Mouse (Mus musculus) midbrain, embryonic 10.5 days (tissue): ENCODE data around the gene Cnnm3. TPM values are rescaled to one million over a fixed set of nuclear protein-coding genes. Genes with fewer than 3 reads are reported as not detected.

Experiments used
- DNase-seq: peaks from one replicate; pipeline ENCODE4 v3.0.0-alpha.2; 2017; ENCODE audit warnings: low spot score
- H3K27ac ChIP-seq: fragments of 300-500 bp; sonication (generic); replicated peaks from 2 replicates; pipeline ENCODE4 v1.5.1; 2016; ENCODE audit warnings: mild to moderate bottlenecking
- H3K27me3 ChIP-seq: fragments of 300-500 bp; sonication (generic); 2 replicates; pipeline ENCODE4 v1.6.1; 2016; ENCODE audit warnings: low read depth, mild to moderate bottlenecking; ENCODE audit not compliant: poor library complexity, severe bottlenecking
- H3K36me3 ChIP-seq: fragments of 300-500 bp; sonication (generic); 2 replicates; pipeline ENCODE4 v1.6.1; 2016; ENCODE audit warnings: mild to moderate bottlenecking, moderate library complexity
- H3K4me1 ChIP-seq: fragments of 300-500 bp; sonication (generic); 2 replicates; pipeline ENCODE4 v1.6.1; 2016
- H3K4me3 ChIP-seq: fragments of 300-500 bp; sonication (generic); 2 replicates; pipeline ENCODE4 v1.5.1; 2016; ENCODE audit warnings: mild to moderate bottlenecking, moderate library complexity
- H3K9me3 ChIP-seq: fragments of 300-500 bp; sonication (generic); replicated peaks from 2 replicates; pipeline ENCODE4 v1.6.1; 2016; ENCODE audit warnings: mild to moderate bottlenecking
- WGBS: fragments of 180-500 bp; shearing (Covaris S2); methylation state at CpG from one replicate; pipeline ENCODE4 v1.1.7; 2016; 5-methylcytosine and 5-hydroxymethylcytosine counted together
- polyA plus RNA-seq: library from polyadenylated mRNA; unstranded; fragments of >200 nt; fragmentation: Nextera tagmentation; extraction: Ambion mirVana; gene quantifications from 2 replicates; pipeline ENCODE4 v1.2.1, GENCODE M21; 2016

Cnnm3 gene
- polyA plus RNA-seq, 1 experiment from 2014 or later = 2.6 TPM

DNA sequence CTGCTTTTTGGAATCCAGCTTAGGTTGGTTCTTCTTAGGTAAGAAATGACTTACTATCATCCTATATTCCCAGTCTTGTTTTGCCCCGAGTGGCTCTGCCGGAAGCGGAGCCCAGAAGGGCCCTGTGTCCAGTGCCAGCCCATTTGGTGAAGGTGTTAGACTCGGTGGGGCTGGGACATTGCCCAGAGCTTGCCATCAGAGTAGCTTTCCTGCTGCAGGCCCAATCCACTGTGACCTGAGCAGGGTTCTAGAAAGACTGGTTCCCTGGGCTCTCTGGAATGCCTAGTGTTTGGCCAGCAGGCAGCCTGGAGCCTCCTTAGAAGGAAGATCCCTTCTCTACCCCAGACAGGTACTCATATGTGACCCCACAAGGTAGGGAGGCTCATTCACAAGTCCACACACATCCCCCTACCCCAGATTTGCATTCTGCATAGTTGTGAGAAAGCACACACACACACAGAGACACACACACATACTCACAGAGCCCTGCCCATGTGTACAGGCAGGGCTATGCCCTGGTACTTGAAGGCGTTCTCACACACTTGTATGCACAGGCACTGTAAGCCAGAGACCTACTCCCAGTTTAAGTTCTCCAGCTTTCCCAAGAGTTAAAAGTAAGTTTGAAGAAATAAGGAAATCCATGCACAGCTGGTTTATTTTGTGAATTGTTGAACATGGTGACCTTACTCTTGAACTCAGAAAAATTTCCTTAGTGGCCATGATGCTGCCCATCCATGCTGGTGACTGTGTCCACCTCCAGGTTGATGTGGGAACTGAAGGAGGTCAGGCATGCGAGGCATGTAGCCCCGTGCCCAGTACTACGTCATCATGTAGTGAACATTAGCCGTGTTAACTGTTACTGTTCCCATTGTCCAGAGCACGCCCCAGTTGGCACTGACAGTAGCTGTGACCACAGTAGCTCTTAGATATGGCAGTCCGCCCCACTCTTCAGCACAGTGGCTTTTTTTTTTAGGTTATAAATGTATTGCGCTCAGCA is 31.5 kb upstream of the Cnnm3 start:
- Histone ChIP-seq H3K4me1 (peaks cover 34% of the 10 kb centered on the region), H3K36me3 (no peaks in the 10 kb centered on the region), H3K27me3 (no peaks in the 10 kb centered on the region; the same call in 1 of the 2 replicates), H3K9me3 (no peaks in the 10 kb centered on the region), H3K27ac (no peak overlapping the region), H3K4me3 (no peak overlapping the region)
- DNase-seq = no peak
- WGBS = 93% methylated on average over 12 of the region's 12 CpGs

DNA sequence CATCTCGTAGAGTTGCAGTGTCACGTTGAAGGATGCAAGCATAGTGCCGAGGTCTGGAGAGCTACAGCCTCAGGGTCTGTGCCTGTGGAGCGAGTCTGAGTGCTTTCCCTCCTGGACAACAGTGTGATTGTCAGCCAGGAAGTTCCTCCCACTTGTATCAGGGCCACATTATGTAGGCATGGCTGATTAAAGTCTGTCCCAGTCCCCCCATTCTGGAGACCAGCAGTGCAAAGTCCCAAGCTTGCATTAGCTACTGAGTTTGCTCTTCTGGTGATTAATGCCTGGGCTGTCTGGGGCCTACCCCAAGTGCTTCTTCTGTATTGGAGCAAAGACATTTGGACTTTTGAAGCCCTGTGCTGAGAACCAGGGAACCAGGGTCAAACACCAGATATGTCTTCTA is 27.8 kb upstream of the Cnnm3 start:
- Histone ChIP-seq H3K4me3 (no peak overlapping the region), H3K36me3 (no peaks in the 10 kb centered on the region), H3K9me3 (no peaks in the 10 kb centered on the region), H3K27me3 (no peaks in the 10 kb centered on the region; the same call in 1 of the 2 replicates), H3K4me1 (peaks cover 25% of the 10 kb centered on the region), H3K27ac (no peak overlapping the region)
- DNase-seq = no peak
- WGBS = 85% methylated on average over 4 of the region's 4 CpGs

GRCm38 (mm10) chr1:36485080-36485479 is 26.6 kb upstream of the Cnnm3 start:
- Histone ChIP-seq H3K4me1 (peaks cover 22% of the 10 kb centered on the region), H3K9me3 (no peaks in the 10 kb centered on the region), H3K27ac (no peak overlapping the region), H3K4me3 (no peak overlapping the region), H3K36me3 (no peaks in the 10 kb centered on the region), H3K27me3 (no peaks in the 10 kb centered on the region; the same call in 1 of the 2 replicates)
- DNase-seq = no peak
- WGBS = 90% methylated on average over 7 of the region's 7 CpGs

- DNase-seq = peak; percentile 23
- no peaks in the 10 kb centered on the region for H3K9me3 ChIP-seq
- 59% methylated on average over 9 of the region's 9 CpGs for WGBS
- peaks cover 24% of the 10 kb centered on the region for H3K4me1 ChIP-seq
- H3K27ac ChIP-seq = no peak overlapping the region
- H3K4me3 ChIP-seq = no peak overlapping the region
- no peaks in the 10 kb centered on the region for H3K36me3 ChIP-seq
- no peaks in the 10 kb centered on the region; the same call in 1 of the 2 replicates for H3K27me3 ChIP-seq
Observed at GRCm38 (mm10) chr1:36487111-36487510, 24.6 kb upstream of the Cnnm3 start.

GRCm38 (mm10) chr1:36489661-36490060 is 22.0 kb upstream of the Cnnm3 start:
- no peak overlapping the region for H3K4me3 ChIP-seq
- no peak overlapping the region for H3K27ac ChIP-seq
- peaks cover 32% of the 10 kb centered on the region for H3K4me1 ChIP-seq
- no peaks in the 10 kb centered on the region for H3K9me3 ChIP-seq
- no peaks in the 10 kb centered on the region; the same call in 1 of the 2 replicates for H3K27me3 ChIP-seq
- DNase-seq = no peak
- H3K36me3 ChIP-seq = no peaks in the 10 kb centered on the region
- WGBS = 76% methylated on average over 6 of the region's 6 CpGs

DNA sequence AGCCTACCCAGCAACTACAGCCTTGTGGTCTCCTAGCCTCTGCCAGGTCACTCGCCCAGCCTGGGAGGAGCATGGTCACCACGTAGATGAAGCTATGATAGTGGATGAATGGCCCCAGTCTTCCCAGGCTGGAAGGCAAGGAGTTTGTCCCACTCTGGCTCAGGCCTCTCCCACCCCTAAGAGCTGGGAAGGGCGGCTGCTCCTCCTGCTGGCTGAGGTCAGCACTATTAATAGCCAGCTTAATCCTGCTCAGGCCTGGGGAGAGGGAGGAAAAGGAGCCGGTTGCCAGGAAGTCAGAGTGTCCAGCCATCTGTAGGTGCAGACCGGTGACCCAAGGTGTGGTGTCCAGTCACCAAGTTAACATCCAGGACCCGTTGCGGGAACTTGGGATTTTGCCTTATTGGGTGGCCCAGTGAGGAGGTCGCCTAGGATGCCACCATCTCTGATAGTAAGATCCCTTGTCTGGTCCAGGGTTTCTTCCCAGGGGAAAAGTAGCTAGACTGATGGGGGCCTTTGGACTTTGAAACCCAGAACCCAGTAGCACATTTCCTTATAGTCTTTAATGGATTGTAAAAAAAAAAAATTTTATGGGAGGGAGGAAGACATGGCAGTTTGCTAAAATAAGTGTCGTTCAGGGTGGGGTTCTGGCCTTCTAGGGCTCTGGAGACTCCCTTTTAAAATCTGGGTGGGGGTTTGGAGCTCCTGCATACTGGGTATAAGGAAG is 19.1 kb upstream of the Cnnm3 start:
- Histone ChIP-seq H3K27ac (peak overlapping the region; percentile 65), H3K9me3 (no peaks in the 10 kb centered on the region), H3K27me3 (no peaks in the 10 kb centered on the region), H3K36me3 (no peaks in the 10 kb centered on the region), H3K4me1 (peaks cover 18% of the 10 kb centered on the region), H3K4me3 (no peak overlapping the region)
- 49% methylated on average over 9 of the region's 9 CpGs for WGBS
- peak; percentile 44 for DNase-seq

DNA sequence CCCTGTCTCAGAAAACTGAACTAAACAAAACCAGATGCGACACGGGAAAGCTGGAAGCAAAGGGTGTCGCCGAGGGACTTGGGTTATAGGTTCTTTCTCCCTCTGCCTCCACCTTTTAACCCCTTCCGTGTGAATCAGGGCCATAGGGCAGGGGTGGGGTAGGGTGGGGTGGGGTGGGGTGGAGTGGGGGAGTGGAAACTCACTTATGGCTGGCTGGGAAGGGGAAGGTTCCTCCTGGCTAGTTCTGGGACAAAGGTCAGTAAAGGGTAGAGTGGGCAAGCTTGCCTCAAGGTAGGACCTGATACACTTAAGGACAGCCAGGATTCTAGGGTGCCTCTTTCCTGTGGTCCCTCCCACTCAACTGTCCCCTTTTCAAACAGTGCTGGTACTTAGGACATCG is 18.4 kb upstream of the Cnnm3 start:
- Histone ChIP-seq H3K9me3 (no peaks in the 10 kb centered on the region), H3K27ac (no peak overlapping the region), H3K36me3 (peaks cover under 1% of the 10 kb centered on the region; the same call in 1 of the 2 replicates), H3K4me3 (no peak overlapping the region), H3K4me1 (peaks cover 13% of the 10 kb centered on the region), H3K27me3 (no peaks in the 10 kb centered on the region)
- DNase-seq = no peak
- 74% methylated on average over 6 of the region's 6 CpGs for WGBS

DNA sequence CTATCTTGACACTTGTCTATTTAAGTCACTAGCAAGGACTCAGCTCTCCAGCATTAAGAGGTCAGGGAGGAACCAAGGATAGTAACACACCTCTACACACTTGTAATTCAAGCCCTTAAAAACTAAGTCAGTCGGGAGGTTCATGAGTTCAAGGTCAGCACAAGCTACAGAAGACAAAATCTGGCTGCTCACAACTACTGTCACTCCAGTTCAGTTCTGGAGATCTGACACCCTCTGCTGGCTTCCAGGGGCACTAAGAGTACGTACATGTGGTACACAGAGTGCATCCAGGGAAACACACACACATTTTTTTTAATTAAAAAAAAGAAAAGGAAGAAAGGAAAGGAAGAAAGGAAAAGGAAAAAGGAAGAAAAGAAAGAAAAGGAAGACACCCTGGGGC is 14.9 kb upstream of the Cnnm3 start:
- Histone ChIP-seq H3K36me3 (peaks cover 23% of the 10 kb centered on the region), H3K9me3 (no peaks in the 10 kb centered on the region), H3K4me3 (no peak overlapping the region), H3K4me1 (peaks cover 13% of the 10 kb centered on the region), H3K27ac (no peak overlapping the region), H3K27me3 (no peaks in the 10 kb centered on the region)
- DNase-seq = no peak
- 77% methylated on average over 2 of the region's 2 CpGs for WGBS

GRCm38 (mm10) chr1:36497312-36497711 is 14.4 kb upstream of the Cnnm3 start:
- no peaks in the 10 kb centered on the region for H3K9me3 ChIP-seq
- DNase-seq = no peak
- no peak overlapping the region for H3K27ac ChIP-seq
- peaks cover 23% of the 10 kb centered on the region for H3K36me3 ChIP-seq
- WGBS = 83% methylated on average over 2 of the region's 2 CpGs
- no peaks in the 10 kb centered on the region for H3K27me3 ChIP-seq
- H3K4me3 ChIP-seq = no peak overlapping the region
- peaks cover 8% of the 10 kb centered on the region for H3K4me1 ChIP-seq

GRCm38 (mm10) chr1:36501261-36501660 is 10.4 kb upstream of the Cnnm3 start:
- 10% methylated on average over 3 of the region's 3 CpGs for WGBS
- no peak overlapping the region for H3K4me3 ChIP-seq
- no peaks in the 10 kb centered on the region for H3K9me3 ChIP-seq

DNA sequence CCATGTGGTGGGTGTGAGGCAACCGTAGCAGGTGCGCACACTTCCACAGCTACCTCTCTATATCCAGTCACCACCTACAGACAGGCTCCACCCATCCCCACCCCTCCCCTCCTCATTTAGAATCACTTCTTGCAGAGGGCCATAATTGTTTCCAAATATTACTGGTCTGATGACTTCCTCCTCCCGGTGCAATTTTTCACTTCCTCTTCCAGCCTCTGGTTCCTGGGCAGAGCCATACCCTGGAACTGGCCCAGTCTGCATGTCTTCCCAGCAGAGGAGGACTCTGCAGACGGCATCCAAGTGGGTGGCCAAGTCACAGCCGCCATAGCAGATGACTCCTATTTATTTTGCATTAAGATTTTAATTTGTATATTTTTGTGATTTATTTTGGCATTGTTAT is 3.4 kb upstream of the Cnnm3 start:
- DNase-seq = no peak
- 90% methylated on average over 5 of the region's 5 CpGs for WGBS

More at GRCm38 (mm10) chr1:36501261-36501660, 10.4 kb upstream of the Cnnm3 start:
- DNase-seq = peak; percentile 73
- H3K4me1 ChIP-seq = no peaks in the 10 kb centered on the region
- no peaks in the 10 kb centered on the region for H3K27me3 ChIP-seq
- peaks cover 37% of the 10 kb centered on the region for H3K36me3 ChIP-seq
- H3K27ac ChIP-seq = no peak overlapping the region

GRCm38 (mm10) chr1:36512089-36512965 is 660 bp downstream of the Cnnm3 start:
- Histone ChIP-seq H3K27ac (peak overlapping the region; percentile 94), H3K4me1 (peaks cover 31% of the 10 kb centered on the region), H3K9me3 (no peaks in the 10 kb centered on the region), H3K4me3 (peak overlapping the region; percentile 97), H3K36me3 (peaks cover 36% of the 10 kb centered on the region), H3K27me3 (no peaks in the 10 kb centered on the region)
- WGBS = 6% methylated on average over 126 of the region's 126 CpGs
- DNase-seq = peak; percentile 66

More for the DNA sequence above, 3.4 kb upstream of the Cnnm3 start:
- Histone ChIP-seq H3K27me3 (no peaks in the 10 kb centered on the region), H3K9me3 (no peaks in the 10 kb centered on the region), H3K27ac (no peak overlapping the region), H3K4me3 (no peak overlapping the region), H3K4me1 (peaks cover 8% of the 10 kb centered on the region), H3K36me3 (peaks cover 22% of the 10 kb centered on the region)
